8 mouse cellular contexts compared by ENCODE assay signal in genomic region chr7:127421388-127422191, GRCm38 (mm10). TPM values are rescaled to one million over a fixed set of nuclear protein-coding genes. Genes with fewer than 3 reads are reported as not detected.
DNase-seq lines count a peak whose midpoint lies in the region; ATAC-seq lines count a peak whose summit lies in the region.

Gene Zfp688, minus strand, starts transcription at chr7:127422068.

- H3K9ac ChIP-seq in heart, embryonic 13.5 days = peak within 1 kb of the TSS; percentile 82
- H3K9ac ChIP-seq in liver, embryonic 12.5 days = peak within 1 kb of the TSS; percentile 86
- H3K9ac ChIP-seq in stomach, embryonic 15.5 days = peak within 1 kb of the TSS; percentile 82

- peak; percentile 97 for DNase-seq in CD4-positive, CD25-positive, alpha-beta regulatory T cell, adult 2 months (ENCODE audit: low read depth, low spot score)
- DNase-seq in fat pad, adult 2 months (ENCODE audit: extremely low read depth, low read depth, low spot score) = peak; percentile 7
- DNase-seq in kidney, postnatal 10 days = peak; percentile 98
- DNase-seq in natural killer cell, adult 2 months (ENCODE audit: low spot score in 2 of 2) = peak; percentile 94 to 95

- H3K36me3 ChIP-seq in heart, embryonic 13.5 days = peaks cover 19% of the 10 kb centered on the region
- H3K36me3 ChIP-seq in liver, embryonic 12.5 days = peaks cover 14% of the 10 kb centered on the region
- H3K36me3 ChIP-seq in stomach, embryonic 15.5 days = no peaks in the 10 kb centered on the region; the same call in 1 of the 2 replicates

- no peaks in the 10 kb centered on the region for H3K9me3 ChIP-seq in heart, embryonic 13.5 days
- no peaks in the 10 kb centered on the region for H3K9me3 ChIP-seq in liver, embryonic 12.5 days (replicated peaks)
- H3K9me3 ChIP-seq in stomach, embryonic 15.5 days = no peaks in the 10 kb centered on the region

- H3K4me1 ChIP-seq in brown adipose tissue, adult 24 weeks (ENCODE audit: control insufficient read depth, insufficient read depth, insufficient read length, low read length) = peaks cover 5% of the 10 kb centered on the region; the same call in 1 of the 2 replicates
- H3K4me1 ChIP-seq in heart, embryonic 13.5 days = peaks cover 17% of the 10 kb centered on the region
- peaks cover 22% of the 10 kb centered on the region for H3K4me1 ChIP-seq in liver, embryonic 12.5 days
- H3K4me1 ChIP-seq in stomach, embryonic 15.5 days = peaks cover 6% of the 10 kb centered on the region

- H3K27ac ChIP-seq in brown adipose tissue, adult 24 weeks (replicated peaks; ENCODE audit: low read depth, low read length) = peak within 1 kb of the TSS; percentile 61
- 0 out of 2 replicates have a peak within 1 kb of the TSS, but pooled peaks have one; percentile 33 for H3K27ac ChIP-seq in heart, embryonic 13.5 days (replicated peaks)
- H3K27ac ChIP-seq in liver, embryonic 12.5 days = peak within 1 kb of the TSS; percentile 73
- H3K27ac ChIP-seq in stomach, embryonic 15.5 days = peak within 1 kb of the TSS; percentile 72

- peaks cover 21% of the 10 kb centered on the region for H3K27me3 ChIP-seq in heart, embryonic 13.5 days (replicated peaks)
- H3K27me3 ChIP-seq in liver, embryonic 12.5 days (replicated peaks) = peaks cover 25% of the 10 kb centered on the region
- H3K27me3 ChIP-seq in stomach, embryonic 15.5 days (replicated peaks) = no peaks in the 10 kb centered on the region

- ATAC-seq in heart, embryonic 13.5 days (ENCODE audit: extremely low read depth, insufficient number of reproducible peaks, low FRiP score, low TSS enrichment) = peak; percentile 82
- peak; percentile 94 for ATAC-seq in liver, embryonic 12.5 days
- ATAC-seq in stomach, embryonic 15.5 days (ENCODE audit: insufficient read depth, low FRiP score, low read depth) = peak; percentile 93

- H3K4me2 ChIP-seq in heart, embryonic 13.5 days = peak within 1 kb of the TSS; percentile 97
- H3K4me2 ChIP-seq in liver, embryonic 12.5 days = peak within 1 kb of the TSS; percentile 92
- peak within 1 kb of the TSS; percentile 93 for H3K4me2 ChIP-seq in stomach, embryonic 15.5 days

- WGBS in heart, embryonic 13.5 days = under 1% methylated on average over 48 of the region's 48 CpGs
- 1% methylated on average over 48 of the region's 48 CpGs for WGBS in liver, embryonic 12.5 days (ENCODE audit: insufficient replicate concordance)
- WGBS in stomach, embryonic 15.5 days = under 1% methylated on average over 48 of the region's 48 CpGs

- peak within 1 kb of the TSS; percentile 89 for H3K4me3 ChIP-seq in brown adipose tissue, adult 24 weeks (ENCODE audit: insufficient read depth, low read depth, low read length)
- H3K4me3 ChIP-seq in heart, embryonic 13.5 days = peak within 1 kb of the TSS; percentile 63
- peak within 1 kb of the TSS; percentile 88 for H3K4me3 ChIP-seq in liver, embryonic 12.5 days
- H3K4me3 ChIP-seq in stomach, embryonic 15.5 days (replicated peaks) = peak within 1 kb of the TSS; percentile 93

RNA-seq across cellular contexts. Expression of gene Zfp688, which starts in this region (rescaled TPM):
- polyA plus RNA-seq in brown adipose tissue, adult 24 weeks (2012; ENCODE audit: insufficient read depth, insufficient read length, missing spikeins) = 4.1 and 6.6 TPM in 2 replicates
- 13.5 and 16.3 TPM in 2 replicates for polyA plus RNA-seq in heart, embryonic 13.5 days (2015; fragmentation: Nextera tagmentation; extraction: Ambion mirVana)
- 11.0 and 11.6 TPM in 2 replicates for polyA plus RNA-seq in liver, embryonic 12.5 days (2016; fragmentation: Nextera tagmentation; extraction: Ambion mirVana)
- polyA plus RNA-seq in stomach, embryonic 15.5 days (2015; fragmentation: Nextera tagmentation; extraction: Ambion mirVana) = 22.0 and 23.6 TPM in 2 replicates

Comparison
In these comparisons a context has a peak if more than half of its experiments do, and no peak if none do; other contexts are left out.
1. Peak in every context shown above with its lines: DNase-seq, ATAC-seq, H3K4me3 ChIP-seq and H3K27ac ChIP-seq.
2. DNase-seq: peak in every context shown above with its lines; median percentile 98 in kidney, postnatal 10 days; 97 in CD4-positive, CD25-positive, alpha-beta regulatory T cell, adult 2 months; 94 in natural killer cell, adult 2 months; 7 in fat pad, adult 2 months.